Mouse (Mus musculus): ENCODE results near the gene Pja2.
A peak's percentile ranks its signal among the peaks of the same experiment; 100 is the strongest.
"Not testable (repeated sequence)": the region's sequence is repeated elsewhere in the genome, so short reads cannot be mapped to it uniquely, and the experiment has no call there.

Gene Pja2

GRCm38 (mm10) chr17:64331898-64332769, at the start of gene Pja2:
Gene Pja2 (minus strand): TSS chr17:64331916.
- DNase-seq (ENCODE audit: low spot score in 2 of 2) = peak; percentile 100

GRCm38 (mm10) chr17:64375327-64375726, 43.6 kb upstream of the Pja2 start:
- peak; percentile 63 to 79 for DNase-seq (ENCODE audit: low spot score in 2 of 2)

GRCm38 (mm10) chr17:64363694-64364093, 32.0 kb upstream of the Pja2 start:
- DNase-seq (ENCODE audit: low spot score in 2 of 2) = peak in 1 of 2 experiments; percentile 11

- DNase-seq (ENCODE audit: low spot score in 2 of 2) = no peak
Observed at GRCm38 (mm10) chr17:64362570-64362969, 30.9 kb upstream of the Pja2 start.

GRCm38 (mm10) chr17:64361911-64362425, 30.3 kb upstream of the Pja2 start:
- no peak for DNase-seq (ENCODE audit: low spot score in 2 of 2)

- no peak for DNase-seq (ENCODE audit: low spot score in 2 of 2)
Observed at GRCm38 (mm10) chr17:64353940-64354339, 22.2 kb upstream of the Pja2 start.

GRCm38 (mm10) chr17:64346135-64346534, 14.4 kb upstream of the Pja2 start:
- DNase-seq (ENCODE audit: low spot score in 2 of 2) = no peak

- DNase-seq (ENCODE audit: low spot score in 2 of 2) = no peak
Observed at GRCm38 (mm10) chr17:64344576-64345172, 13.0 kb upstream of the Pja2 start.

- DNase-seq (ENCODE audit: low spot score in 2 of 2) = no peak
Observed at GRCm38 (mm10) chr17:64341698-64342097, 10.0 kb upstream of the Pja2 start.

GRCm38 (mm10) chr17:64339752-64340151, 8.0 kb upstream of the Pja2 start:
- DNase-seq (ENCODE audit: low spot score in 2 of 2) = no peak

GRCm38 (mm10) chr17:64337220-64337619, 5.5 kb upstream of the Pja2 start:
- DNase-seq (ENCODE audit: low spot score in 2 of 2) = no peak

GRCm38 (mm10) chr17:64333956-64334355, 2.2 kb upstream of the Pja2 start:
- no peak for DNase-seq (ENCODE audit: low spot score in 2 of 2)

GRCm38 (mm10) chr17:64332770-64333096, 1.0 kb upstream of the Pja2 start:
- DNase-seq (ENCODE audit: low spot score in 2 of 2) = no peak

GRCm38 (mm10) chr17:64331291-64331897, 322 bp downstream of the Pja2 start:
- DNase-seq (ENCODE audit: low spot score in 2 of 2) = no peak

GRCm38 (mm10) chr17:64330885-64331284, 831 bp downstream of the Pja2 start:
- no peak for DNase-seq (ENCODE audit: low spot score in 2 of 2)

GRCm38 (mm10) chr17:64324556-64324955, 7.2 kb downstream of the Pja2 start:
- no peak for DNase-seq (ENCODE audit: low spot score in 2 of 2)

GRCm38 (mm10) chr17:64315428-64315827, 16.3 kb downstream of the Pja2 start:
- DNase-seq (ENCODE audit: low spot score in 2 of 2) = no peak

- DNase-seq (ENCODE audit: low spot score in 2 of 2) = not testable (repeated sequence)
Observed at GRCm38 (mm10) chr17:64314523-64314922, 17.2 kb downstream of the Pja2 start.

- DNase-seq (ENCODE audit: low spot score in 2 of 2) = no peak
Observed at GRCm38 (mm10) chr17:64297628-64298027, 34.1 kb downstream of the Pja2 start.

- no peak for DNase-seq (ENCODE audit: low spot score in 2 of 2)
Observed at GRCm38 (mm10) chr17:64292740-64293139, 39.0 kb downstream of the Pja2 start.

GRCm38 (mm10) chr17:64289684-64290083, 42.0 kb downstream of the Pja2 start:
- no peak for DNase-seq (ENCODE audit: low spot score in 2 of 2)

- no peak for DNase-seq (ENCODE audit: low spot score in 2 of 2)
Observed at GRCm38 (mm10) chr17:64288000-64288399, 43.7 kb downstream of the Pja2 start.

GRCm38 (mm10) chr17:64286836-64287235, 44.9 kb downstream of the Pja2 start:
- DNase-seq (ENCODE audit: low spot score in 2 of 2) = no peak

Measured in cerebellum, postnatal 4 days (tissue).